Mouse (Mus musculus): Measurements from ENCODE around the gene Lipn.
A peak's percentile ranks its signal among the peaks of the same experiment; 100 is the strongest.

Gene Lipn

DNA sequence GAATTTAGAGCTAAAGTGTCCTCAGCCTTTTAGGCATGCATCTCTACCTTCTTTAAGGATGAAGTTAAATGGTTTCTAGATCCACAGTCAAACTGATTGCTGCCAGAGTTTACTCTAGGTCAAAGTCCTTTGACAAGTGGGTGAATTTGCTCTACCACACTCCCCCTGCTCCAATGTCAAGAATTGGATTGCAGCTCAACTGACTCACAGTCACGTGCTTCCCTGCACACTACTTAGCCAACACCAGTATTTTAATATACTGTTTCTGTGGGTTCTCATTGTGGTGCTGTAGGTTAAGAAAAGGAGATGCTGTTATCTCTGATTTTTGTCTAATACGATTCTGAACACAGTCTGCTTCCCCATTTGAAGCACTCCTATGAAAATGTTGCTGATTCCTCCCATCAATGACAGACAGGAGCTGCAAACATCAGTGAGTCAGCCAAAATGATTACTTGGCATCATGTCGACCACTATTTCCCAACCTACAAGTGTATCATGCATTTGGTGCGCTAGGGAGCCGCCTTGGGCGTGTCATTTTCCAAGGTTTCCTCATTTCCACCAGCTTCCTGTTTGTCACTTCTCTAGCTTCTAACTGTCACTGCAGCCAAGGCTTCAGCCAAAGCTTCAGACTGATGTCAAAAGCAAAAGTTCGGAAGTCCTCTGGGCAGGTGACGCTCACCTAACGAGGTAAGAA lies at the start of gene Lipn:
TSS of gene Lipn (plus strand) at position 580 of the 694 bp plus-strand sequence.
- DNase-seq (ENCODE audit: low read depth): peak; percentile 9

DNA sequence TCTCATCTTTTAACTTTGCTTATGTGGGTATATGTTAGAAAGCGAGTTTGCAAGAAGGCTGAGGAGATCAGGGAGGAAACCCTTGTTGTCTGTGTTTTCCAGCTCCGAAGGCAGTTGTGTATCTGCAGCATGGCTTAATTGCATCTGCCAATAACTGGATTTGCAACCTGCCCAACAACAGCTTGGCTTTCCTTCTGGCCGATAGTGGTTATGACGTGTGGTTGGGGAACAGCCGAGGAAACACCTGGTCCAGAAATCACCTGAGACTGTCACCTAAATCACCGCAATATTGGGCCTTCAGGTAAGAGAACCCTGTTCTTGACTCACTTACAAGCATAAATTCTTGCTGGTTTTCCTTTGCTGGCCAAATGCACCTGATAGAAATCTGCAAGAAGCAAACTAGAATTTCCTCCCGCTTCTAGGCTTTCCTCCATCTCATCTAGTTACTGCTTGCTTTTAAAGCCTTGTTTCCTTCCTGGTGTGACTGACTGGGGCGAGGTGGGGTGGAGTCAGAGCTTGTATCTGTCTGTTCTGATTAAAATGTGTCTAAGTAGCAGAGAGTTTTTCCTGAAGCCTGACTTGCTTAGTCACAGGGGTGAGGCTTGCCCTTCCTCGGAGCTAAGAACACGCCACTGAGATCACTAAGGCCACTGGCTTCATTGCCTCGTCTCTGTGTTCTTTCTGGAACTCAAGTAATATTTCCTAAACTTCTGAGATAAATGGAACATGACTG lies 45.6 kb upstream of the Lipn start:
- no peak for DNase-seq (ENCODE audit: low read depth)

DNA sequence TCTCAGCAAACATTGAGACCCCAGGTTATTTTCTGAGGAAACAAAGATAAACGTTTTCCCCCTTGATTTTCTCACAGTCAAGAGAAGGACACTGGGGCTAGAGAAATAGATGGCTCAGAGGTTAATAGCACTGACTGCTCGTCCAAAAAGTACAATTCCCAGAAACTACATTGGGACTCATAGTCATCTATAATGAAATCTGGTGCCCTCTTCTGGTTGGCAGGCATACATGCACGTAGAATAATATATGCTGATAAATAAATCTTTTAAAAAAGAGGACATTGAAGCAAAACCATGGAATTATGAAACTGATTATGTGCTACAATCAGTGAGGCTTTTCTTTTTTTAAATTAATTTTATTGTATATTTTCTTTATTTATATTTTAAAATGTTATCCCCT lies 44.4 kb upstream of the Lipn start:
- DNase-seq (ENCODE audit: low read depth): no peak

DNA sequence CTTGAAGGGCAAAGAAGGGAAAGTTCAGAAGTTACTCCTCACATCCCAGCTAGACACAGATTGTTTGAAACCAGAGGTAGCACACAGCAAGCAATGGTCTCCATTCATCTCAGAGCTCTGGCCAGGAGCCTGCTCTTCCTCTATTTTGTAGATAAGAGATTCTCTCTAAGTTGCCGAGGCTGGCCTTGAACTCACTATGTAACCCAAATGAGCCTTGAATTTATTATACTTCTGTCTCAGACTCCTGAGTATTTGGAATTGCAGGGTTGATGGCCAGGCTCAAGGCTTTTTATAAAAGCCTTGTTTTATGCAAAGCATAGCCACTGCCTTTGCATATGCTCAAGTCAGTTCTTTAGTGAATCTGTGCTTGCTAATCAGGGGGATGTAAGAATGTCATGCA lies 27.4 kb upstream of the Lipn start:
- DNase-seq (ENCODE audit: low read depth): no peak

DNA sequence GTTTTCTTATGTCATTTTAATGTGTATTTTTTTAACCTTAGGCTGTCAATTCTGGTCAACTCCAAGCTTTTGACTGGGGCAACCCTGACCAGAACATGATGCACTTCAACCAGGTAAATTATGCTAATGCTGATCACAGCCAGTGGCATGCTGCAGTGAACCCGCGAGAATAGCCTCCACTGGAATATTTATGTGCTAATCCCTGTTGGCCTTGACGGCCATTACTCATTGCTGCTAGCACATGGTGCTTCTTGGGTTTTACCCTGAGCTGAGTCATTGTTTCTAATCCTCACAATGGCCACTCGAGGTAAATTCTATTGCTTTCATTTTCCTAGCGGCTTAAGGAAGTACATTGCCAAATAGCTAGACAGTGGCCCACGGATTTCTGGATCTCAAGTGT lies 24.1 kb upstream of the Lipn start:
- DNase-seq (ENCODE audit: low read depth): no peak

DNA sequence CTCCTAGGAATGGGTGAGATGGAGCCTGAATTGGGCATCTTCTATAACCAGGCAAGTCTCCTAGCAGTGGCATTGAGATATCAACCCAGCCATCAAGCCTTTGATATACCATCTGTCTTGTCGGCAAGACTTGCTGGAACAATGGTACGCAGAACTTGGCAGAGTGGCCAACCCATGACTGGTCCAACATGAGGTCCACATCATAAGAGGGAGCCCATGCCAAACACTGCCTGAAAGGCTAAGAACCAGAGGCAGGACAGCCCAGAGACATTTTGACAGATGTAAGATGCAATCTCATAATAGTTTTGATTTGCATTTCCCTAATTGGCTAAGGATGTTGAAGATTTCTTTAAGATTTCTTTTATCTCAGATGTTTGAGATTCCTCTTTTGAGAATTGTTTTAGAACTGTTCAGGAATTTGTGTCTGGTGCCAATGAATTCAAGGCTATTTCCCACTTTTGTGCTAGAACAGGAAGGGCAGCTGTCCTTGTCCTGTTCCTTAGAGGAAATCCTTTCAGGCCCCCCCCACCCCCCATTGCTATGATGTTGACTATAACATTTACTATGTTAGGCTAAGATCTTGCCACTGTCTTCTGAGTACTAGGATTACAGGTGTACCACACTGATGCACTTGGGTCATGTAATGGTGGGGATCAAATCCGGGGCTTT lies 17.7 kb upstream of the Lipn start:
- no peak for DNase-seq (ENCODE audit: low read depth)

DNA sequence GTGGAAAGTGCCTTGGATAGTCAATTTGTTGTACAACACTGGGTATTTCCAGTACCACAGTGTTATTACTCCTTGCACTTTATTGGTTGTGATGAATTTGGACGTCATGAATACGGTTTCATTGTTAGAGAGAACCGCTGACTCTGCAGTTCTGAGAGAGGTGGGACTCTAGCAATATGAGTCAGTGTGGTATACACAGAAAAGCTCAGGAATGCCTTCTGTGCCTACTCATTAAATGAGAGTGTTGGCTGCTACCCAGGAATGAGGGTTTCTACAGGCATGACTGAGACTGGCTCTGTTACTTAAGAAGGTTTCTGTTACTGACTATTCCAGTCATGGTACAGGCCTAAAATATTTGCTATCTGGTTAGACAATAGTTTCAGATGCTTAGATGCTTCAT lies 15.7 kb upstream of the Lipn start:
- DNase-seq (ENCODE audit: low read depth): peak; percentile 69

DNA sequence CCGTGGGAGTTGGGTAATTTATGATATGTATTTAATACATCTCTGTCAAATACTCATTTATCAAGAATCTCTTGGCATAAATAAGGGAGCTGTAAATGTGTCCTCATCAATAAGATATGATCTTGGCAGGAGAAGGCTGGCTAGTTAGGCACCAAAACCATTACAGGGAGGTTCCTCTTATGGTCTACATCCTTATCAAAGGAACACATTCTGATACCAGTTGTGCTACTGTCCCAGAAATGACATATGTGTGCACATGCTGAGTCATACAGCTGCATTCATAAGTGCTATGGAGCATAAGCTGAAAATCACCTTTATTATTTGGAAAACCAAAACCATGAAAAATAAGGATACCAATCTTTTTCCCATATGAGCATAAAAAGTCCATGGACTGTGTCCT lies 3.6 kb upstream of the Lipn start:
- no peak for DNase-seq (ENCODE audit: low read depth)

DNA sequence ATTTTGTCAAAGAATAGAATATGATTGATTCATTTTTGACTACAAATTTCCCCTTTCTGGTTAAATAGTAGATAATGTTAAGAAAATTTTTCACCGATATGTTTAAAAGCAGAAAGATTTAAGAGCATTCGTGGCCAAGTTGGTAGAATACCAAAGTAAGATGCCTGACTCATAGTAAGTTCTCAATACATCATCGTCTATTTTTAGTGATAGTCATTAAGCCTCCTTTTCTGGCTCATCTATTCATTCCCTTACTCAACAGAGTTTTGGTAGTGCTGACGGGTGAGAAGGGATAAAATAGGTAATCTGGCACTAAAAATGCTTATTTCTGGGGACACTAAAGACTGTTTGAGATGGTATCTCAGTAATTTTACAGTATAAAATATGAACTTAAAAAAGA lies 3.1 kb upstream of the Lipn start:
- no peak for DNase-seq (ENCODE audit: low read depth)

DNA sequence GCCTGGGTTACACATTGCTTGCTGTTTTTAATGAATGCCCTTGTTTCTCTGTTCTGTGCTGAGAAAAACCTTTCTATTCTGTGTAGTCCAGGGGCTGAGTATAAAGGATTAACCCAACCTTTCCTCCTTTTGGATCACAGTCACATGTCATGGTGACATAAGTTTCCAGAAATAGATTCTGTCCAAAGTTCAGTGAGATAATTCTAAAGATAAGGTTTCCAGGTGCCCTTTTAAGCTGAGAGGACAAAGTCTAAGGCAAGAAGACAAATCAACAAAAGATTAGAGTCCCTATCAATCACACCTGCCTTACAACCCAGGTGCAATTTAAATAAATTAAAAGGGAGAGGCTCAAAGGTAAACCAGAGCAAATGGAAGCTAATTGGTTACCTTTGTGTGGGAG lies 7.1 kb downstream of the Lipn start:
- DNase-seq (ENCODE audit: low read depth): no peak

DNA sequence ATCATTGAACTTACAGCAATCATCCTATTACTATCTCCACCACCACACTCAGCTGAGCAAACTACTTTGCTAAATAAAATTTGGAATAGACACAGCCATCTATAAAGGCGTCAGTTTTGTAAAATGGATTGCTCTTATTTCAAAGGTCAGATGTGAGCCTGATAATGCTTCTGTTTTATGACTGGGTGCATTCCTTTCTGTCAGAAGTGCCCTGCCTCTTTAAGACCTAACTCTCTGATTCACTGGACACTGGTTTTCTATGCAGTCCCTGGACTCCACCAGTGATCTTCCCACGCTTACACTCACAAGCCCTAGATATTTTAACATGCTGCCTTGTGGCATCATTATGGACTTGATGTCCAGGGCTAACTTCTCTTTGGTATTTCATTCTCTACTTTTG lies 11.0 kb downstream of the Lipn start:
- DNase-seq (ENCODE audit: low read depth): no peak

DNA sequence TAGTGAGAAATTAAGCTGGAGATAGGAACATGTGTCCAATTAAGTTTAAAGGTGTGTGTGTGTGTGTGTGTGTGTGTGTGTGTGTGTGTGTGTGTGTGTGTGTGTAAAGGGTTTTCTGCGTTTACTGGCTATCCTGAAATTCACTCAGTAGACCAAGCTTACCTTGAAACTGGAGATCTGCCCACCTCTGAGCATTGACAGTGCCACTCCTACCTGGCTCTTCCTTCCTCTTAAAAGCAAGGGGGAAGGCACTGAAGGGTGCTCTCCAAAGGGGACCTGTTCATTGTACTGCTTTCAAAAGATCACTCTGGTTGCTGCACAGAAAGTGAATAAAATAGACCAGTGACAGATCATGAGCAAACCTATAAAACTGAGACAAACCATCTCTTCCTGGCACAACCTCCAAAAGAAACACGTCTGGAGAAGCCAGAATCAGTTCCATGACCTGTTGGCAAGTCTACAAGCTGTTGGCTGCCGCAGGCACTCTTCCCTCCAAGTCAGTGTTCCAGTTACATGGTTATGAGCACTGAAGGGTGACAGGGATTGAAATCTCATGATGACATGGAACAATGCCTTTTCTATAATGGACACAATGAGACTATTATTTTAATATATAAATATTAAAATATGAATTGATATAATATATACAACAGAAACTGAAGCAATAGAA lies 22.0 kb downstream of the Lipn start:
- no peak for DNase-seq (ENCODE audit: low read depth)

DNA sequence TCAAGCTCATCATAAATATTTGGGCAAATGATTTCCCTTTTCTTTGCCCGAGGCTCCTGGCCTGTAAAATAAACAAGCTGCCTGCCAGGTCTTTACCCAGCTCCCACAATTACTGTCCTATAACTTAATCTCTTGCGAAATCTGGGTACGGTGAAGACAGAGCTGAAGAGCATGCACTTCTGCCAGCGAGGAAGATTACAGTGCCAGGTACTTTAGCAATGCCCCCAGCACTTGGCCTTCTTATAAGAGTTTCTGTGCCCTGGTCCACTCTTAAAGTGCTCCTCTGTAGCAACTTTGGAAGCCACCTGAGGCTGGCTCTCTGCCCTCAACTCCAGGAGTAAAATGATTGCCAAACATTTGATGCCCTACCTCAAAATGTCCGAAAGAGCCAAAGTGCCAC lies 28.2 kb downstream of the Lipn start:
- DNase-seq (ENCODE audit: low read depth): no peak

DNA sequence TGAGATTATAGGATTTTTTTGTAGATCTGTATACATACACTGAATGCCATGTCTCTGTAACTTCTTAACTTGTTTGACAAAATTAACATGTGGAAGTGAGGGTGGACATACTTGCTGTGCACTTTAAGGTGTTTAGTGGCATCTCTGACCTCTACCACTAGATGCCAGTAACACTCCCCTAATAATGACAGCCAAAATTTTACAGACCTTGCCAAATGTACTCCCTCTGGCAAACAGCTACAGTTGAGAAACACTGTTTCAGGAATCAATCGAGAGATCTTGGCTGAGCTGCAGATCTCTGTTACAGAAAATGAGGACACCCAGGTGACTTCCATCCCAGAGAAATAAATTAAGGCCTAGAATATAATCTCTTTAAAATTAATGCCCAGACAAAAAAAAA lies 29.1 kb downstream of the Lipn start:
- DNase-seq (ENCODE audit: low read depth): peak; percentile 36

DNA sequence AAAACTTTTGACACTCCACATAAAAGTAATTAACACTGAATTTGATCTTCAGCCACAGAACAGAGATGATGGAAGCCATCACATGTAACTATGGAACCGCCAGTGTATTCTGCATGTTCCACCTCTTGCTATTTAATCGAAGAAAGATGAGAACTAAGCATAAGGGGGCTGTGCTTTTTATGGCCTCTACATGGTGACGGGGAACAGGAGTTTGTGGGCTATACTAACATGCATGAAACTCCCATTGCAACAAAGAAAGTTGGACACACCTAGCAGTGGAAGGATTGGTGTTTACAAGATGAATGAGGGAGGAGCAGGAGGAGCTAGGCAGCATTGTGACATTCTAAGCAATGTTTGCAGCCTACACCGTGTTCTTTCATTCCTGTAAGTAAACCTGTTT lies 33.5 kb downstream of the Lipn start, which contains the start of gene Lipm:
TSS of gene Lipm (plus strand) at position 301 of the 400 bp plus-strand sequence.
- no peak for DNase-seq (ENCODE audit: low read depth)

DNA sequence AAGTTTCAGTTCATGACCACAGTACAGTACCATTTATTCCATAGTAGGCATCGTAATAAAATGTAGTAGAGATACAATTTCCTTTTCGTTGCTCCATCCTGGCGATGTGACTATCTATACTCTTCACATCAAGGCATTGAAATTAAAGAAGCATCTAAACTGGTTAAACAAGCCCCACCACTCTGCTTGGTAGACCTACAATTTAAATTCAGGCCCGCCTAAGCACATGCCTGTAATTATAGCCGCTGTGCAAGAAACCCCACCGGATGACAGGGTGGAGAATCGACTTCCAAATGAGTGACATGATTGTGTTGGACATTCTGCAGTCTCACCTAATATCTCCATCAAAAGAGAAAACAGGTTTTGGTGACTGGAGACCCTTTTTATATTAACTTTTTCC lies 34.7 kb downstream of the Lipn start:
- DNase-seq (ENCODE audit: low read depth): no peak

DNA sequence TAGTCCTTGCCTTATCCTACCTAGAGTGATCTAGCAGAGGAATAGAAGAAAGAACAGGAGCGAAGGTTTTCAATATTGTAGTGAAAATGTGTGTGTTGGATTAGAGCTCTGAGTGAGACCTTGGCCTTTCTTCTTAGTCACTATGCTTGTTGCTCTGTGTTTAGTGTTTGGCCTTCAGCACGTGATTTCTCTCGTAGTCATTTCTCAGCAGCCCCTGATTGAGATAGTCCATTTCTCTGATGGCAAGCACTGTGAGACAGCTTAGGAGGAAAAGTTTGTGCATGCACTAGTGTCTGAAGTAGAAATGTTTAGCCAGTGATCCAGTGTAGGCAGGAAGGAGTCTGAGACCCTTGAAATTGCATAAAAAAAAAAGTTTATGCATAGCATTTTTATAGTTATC lies 37.7 kb downstream of the Lipn start:
- no peak for DNase-seq (ENCODE audit: low read depth)

DNA sequence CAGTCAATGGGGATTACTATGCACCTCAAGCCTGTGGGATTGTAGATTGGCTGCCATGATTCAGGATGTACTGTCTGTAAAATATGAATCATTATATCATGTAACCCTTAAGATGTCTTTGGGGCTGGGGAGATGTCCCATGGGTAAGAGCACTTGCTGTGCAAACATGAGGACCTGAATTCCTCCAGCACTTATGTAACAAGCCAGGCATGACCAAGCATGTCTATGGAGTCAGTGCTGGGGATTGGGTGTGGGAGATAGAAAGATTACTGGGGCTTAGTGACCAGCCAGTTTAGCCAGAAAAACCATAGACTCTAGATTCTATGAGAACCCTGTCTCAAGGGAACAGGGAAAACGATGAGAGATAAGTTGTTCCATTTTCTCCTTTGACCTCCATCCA lies 51.9 kb downstream of the Lipn start:
- DNase-seq (ENCODE audit: low read depth): no peak

DNA sequence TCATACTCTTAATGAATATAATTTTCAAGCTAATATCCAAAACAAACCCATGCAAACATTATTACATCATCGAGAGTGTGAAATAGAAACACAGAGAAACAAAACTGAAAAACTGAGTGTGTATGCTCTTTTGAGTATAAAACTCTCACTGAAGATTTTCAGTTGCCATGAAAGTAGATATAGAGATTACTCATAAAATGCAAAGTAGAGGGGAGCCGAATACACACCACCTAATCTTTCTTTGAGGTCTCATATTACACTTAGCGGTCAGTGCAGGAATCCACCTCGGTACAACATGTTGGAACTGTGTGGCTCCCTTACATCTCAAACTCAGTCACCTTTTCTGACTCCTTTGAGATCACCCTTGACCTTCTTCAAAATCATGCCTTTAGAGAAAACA lies 52.5 kb downstream of the Lipn start:
- no peak for DNase-seq (ENCODE audit: low read depth)

DNA sequence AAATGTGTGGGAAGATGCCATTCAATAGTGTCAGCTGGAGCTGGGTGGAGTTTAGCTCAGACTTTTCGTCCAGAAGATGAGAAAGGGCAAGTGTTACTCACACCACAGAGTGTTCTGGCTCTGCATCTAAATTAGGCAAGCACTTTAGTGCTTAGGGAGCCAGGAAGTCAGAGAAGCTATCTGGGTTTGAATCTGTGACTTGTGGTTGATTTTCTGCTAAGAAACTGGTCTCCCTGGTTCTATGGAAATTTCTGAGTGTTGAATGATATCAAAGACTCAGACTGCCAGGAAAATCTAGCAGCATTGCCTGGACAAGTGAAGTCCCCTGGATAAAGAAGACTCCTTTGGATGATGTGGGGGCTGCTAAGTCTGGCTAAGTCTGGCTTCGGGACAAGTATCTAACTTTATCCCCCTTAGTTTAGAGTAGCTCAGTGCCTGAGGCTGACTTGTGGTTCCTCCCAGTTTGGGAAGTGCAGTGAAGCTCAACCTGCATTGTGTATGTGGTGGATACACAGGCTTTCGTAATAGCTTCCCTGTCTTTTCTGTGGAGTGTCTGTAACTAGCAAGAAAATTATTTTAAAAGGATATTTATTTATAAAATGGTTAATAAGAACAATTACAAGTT lies 53.1 kb downstream of the Lipn start:
- peak; percentile 59 for DNase-seq (ENCODE audit: low read depth)

Data from fibroblast of lung, adult 2 months (primary cell).